Mouse (Mus musculus): Measurements from ENCODE around the gene Gli1. TPM values are rescaled to one million over a fixed set of nuclear protein-coding genes. Genes with fewer than 3 reads are reported as not detected.
"Not testable (repeated sequence)": the region's sequence is repeated elsewhere in the genome, so short reads cannot be mapped to it uniquely, and the experiment has no call there.

The Gli1 gene
- polyA plus RNA-seq, 1 experiment, result 15.2 TPM

DNA sequence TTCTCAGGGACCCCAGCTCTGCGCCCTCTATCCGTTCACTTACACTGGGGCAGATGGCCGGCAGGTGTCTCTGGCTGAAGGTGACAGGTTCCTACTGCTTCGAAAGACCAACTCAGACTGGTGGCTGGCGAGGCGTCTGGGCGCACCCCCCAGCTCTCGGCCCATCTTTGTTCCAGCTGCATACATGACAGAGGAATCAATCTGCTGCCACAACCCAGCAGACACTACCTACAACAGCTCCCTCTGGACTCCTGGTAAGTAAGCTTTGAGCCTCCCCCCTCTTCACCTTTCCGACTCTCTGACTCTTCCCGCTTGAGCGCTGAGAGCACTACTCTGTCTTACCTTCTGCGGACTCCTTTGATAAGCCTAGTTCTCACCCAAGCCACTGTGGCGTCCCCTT is 19.6 kb downstream of the Gli1 start:
- no peak for DNase-seq (ENCODE audit: low read depth)

DNA sequence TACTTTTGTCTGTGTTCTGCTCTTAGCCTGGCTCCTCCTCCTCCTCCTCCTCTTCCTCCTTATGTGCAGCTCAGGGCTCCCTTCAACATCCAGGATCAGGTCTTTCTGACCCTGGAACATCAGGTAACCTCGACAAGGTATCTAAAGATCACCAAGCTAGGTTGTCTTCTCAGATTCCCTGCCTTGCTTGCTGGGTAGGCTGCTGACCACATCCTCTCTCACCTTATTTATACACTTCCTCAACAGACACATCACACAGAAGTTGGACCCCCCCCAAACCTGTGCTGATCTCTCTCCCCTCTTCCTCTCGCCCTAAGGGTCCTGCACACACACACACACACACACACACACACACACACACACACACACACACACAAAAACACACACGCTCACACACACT is 20.2 kb downstream of the Gli1 start, which contains the start of gene Arhgap9:
Gene Arhgap9 (plus strand): TSS at position 344 of the 400 bp plus-strand sequence.
- DNase-seq (ENCODE audit: low read depth), result no peak

DNA sequence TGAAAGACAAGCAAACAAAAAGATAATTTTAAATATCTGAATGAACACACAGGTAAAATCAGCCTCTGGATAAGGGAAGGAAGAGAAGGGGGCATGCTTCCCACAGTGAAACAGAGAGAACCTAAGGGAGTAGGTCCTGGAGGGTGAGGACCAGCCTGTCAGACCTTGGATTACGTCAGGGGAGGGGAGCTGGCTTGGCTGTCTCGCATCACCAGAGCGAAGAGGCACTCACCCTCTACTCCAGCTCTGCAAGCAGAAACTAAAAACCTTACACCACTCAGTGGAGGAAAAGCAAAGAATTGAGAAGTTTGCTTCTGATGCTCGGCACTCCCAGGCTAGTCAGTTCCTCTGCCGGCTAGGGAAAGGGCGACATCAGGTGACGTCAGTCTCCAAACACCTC is 21.8 kb downstream of the Gli1 start:
- no peak for DNase-seq (ENCODE audit: low read depth)

DNA sequence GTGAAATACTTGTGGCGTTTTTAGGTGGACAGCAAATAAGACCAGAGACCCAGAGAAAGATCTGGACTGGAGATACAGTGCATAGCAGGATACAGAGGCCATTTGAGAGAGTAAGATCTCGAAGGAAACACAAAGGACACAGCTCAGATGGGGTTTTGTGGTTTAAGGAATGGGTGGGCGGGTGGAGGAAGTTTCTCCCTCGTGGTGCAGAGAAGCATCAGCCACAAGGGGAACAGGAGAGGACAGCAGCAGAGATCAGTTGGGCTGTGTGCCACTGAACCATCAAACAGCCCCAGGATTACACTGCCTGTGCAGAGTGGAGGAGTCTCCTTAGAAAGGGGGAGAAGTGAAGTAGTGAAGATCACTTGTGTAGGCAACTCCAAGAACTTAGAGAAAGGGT is 23.8 kb downstream of the Gli1 start:
- DNase-seq (ENCODE audit: low read depth), result no peak

DNA sequence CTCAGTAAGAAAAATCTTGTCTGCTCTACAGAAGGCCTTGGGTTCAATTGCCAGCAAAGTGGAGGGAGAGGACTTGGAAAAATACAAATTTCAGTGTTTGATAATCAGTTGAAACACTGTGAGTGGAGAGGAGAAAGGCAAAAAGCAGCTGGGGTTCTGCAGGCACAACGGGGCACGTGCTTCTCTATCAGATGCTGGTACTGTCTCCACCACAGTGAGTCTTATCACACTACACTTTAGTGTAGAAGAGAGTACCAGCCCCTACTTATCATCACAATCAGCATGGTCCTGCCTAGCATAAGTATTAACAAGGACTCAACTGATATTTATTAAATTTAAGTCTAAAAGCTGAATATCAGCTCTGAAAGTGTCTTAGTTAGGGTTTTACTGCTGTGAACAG is 24.5 kb downstream of the Gli1 start:
- DNase-seq (ENCODE audit: low read depth), result no peak

DNA sequence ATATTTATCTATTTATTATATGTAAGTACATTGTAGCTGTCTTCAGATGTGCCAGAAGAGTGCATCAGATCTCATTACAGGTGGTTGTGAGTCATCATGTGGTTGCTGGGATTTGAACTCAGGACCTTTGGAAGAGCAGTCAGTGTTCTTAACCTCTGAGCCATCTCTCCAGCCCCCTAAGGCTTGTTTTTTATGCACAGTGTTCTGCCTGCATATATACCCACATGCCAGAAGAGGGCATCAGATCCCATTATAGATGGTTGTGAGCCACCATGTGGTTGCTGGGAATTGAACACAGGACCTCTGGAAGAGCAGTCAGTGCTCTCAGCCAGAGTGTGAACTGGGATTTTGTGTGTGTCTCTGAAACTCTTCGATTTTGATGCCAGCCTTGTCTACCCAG is 26.8 kb downstream of the Gli1 start:
- not testable (repeated sequence) for DNase-seq (ENCODE audit: low read depth)

DNA sequence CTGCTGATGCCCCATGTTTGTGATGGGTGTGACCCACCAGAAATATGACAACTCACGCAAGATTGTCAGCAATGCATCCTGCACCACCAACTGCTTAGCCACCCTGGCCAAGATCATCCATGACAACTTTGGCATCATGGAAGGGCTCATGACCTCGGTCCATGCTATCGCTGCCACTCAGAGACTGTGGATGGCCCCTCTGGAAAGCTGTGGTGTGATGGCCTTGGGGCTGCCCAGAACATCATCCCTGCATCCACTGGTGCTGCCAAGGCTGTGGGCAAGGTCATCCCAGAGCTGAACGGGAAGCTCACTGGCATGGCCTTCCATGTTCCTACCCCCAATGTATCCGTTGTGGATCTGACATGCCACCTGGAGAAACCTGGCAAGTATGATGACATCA is 28.3 kb downstream of the Gli1 start:
- DNase-seq (ENCODE audit: low read depth), result not testable (repeated sequence)

DNA sequence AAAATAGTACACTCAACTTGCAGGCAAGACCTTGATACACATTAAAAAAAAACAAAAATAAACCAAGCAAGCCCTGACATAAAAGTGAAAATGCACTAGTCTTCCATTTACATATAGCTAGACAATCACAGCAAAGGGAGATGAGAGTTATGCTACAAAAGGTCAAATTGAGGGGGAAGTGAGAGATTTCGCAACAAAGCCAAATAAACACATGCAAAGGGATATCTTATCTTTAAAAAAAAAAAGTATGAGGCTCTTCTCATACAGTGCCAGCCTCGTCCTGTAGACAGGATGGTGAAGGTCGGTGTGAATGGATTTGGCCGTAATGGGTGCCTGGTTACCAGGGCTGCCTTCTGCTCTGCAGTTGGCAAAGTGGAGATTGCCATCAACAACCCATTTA is 28.9 kb downstream of the Gli1 start:
- DNase-seq (ENCODE audit: low read depth), result no peak

DNA sequence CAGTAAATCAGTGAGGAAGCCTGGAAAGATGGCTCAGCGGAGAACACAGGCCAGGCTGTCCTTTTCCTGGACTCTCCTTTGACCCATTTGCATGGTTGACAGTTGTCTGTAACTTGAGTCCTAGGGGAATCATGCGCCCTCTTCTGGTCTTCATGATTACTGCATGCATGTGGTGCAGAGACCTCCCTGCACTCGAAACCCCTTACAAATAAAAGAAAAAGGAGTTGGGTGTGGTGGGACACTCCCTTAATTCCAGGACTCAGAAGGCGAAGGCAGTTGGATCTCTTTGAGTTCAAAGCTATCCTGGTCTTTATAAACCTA is 29.5 kb downstream of the Gli1 start:
- DNase-seq (ENCODE audit: low read depth), result no peak

DNA sequence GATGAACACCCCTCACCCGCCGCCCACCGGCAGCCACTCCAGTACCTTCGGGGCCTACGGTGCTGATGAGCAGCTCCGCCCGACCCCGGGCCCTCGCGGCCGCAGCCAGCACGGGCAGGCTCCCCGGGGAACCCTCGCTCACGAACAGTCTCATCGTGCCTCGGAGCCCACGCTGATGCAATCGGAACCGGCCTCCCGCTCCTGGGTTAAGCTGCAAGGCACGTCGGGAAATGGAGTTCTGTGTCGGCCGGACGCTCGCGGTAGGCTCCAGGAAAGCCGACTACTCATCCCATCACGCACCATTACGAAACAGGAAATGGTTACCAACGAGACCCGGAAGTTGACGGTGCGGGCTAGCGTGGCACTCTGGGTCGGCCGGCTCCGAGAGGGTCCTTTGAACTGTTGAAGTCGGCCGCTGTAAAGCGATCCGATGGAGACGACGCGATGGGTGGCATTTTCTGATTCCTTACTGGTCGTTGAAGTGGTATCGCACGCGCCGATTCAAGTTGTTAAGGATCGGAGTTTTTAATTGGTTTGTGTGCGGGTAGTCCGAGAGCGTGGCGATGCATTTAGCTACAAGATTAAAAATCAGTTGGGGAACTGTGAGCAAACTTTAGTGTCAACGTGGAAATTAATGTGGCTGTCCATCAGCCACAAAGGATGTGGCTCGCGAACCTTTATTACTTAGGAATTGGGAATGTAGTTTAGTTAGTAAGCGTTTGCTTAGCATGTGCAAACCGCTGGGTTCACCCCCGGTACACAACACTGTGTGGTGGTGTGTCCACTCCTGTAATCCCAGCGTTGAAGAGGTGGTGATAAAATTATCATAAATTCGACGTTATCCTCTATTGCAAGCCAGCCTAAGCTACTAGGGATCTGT is 30.1 kb downstream of the Gli1 start, which contains the start of gene Mars:
Gene Mars (minus strand): TSS at position 311 of the 880 bp plus-strand sequence.
- DNase-seq (ENCODE audit: low read depth), result peak; percentile 73

DNA sequence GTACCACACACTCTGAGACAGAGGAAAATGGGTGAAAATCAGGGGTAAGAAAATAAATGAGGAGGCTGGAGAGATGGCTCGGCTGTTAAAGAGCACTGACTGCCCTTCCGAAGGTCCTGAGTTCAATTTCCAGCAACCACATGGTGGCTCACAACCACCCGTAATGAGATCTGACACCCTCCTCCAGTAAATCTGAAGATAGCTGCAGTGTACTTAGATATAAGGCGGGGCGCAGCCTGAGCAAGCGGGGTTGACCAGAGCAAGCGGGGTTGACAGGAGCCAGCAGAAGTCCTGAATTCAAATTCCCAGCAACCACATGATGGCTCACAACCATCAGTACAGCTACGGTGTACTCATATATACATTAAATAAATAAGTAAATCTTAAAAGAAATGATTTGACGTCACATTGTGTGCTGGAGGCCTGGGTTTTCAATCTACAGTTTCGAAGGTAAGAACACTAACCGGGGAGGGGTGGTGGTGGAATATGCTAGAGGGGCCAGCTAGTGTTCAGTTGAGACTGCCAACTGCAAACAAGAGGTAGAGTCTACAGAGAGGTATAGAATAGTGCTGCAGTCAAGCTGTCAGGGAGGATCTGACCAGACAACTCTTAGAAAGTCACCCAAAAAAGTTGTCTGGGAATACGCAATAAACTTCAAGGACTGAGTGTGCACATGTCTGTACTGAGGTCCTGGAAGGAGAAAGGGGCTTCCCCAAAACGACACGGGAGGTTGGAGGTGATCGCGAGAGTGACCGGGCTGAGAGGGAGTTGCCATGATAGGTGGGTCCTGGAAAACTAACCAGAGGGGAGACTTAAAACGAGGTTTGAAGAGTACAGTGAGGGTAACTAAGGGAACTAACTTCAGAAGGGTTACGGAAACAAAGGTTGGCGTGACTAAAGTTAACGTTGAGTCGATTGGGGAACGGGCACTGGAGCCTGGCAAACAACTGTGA is 31.0 kb downstream of the Gli1 start:
- DNase-seq (ENCODE audit: low read depth), result no peak

DNA sequence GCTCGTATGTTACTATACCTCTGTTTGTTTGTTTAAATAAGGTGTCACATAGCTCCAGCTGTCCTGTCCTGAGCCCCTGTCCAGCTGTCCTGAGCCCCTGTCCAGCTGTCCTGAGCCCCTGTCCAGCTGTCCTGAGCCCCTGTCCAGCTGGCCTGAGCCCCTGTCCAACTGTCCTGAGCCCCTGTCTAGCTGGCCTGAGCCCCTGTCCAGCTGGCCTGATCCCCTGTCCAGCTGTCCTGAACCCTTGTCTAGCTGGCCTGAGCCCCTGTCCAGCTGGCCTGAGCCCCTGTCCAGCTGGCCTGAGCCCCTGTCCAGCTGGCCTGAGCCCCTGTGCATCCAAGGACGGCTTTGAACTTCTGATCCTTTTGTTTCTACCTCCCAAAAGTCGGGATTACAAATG is 32.6 kb downstream of the Gli1 start:
- not testable (repeated sequence) for DNase-seq (ENCODE audit: low read depth)

DNA sequence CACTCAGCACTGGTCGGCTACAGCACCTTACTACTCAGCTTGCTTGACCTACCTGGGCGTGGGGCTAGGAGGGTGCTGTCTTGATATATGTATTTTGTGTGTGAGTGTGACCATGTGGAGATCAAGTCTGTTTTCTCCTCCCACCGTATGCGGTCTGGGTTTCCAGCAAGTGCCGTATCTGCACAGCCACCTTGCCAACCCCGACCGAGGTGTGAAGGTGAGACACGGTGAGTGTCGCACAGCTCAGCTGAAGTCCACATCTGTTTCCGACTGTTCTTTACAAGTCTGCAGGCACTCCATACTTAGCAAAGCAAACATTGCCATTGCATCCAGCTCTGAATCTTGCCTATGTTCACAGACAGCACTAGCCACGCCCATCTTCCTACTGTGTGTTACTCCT is 38.6 kb downstream of the Gli1 start:
- DNase-seq (ENCODE audit: low read depth), result no peak

DNA sequence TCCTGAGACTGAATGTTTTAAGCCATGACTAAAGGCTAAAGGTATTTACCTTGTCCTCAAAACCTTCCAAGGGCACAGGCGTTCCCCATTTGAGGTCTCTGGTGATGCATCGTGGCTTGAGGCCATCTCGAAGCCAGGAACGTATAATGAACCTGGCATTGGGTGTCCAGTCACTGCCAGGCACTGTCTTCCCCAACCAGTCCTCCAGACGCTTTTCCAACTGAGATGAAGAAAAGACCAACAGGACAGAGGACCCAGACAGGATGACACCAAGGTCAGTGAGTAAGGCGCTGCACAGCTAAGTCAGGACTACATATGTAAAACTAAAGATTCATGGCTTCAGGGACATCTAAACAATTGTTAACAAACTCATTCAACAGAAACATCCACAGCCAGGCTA is 41.4 kb downstream of the Gli1 start:
- no peak for DNase-seq (ENCODE audit: low read depth)

DNA sequence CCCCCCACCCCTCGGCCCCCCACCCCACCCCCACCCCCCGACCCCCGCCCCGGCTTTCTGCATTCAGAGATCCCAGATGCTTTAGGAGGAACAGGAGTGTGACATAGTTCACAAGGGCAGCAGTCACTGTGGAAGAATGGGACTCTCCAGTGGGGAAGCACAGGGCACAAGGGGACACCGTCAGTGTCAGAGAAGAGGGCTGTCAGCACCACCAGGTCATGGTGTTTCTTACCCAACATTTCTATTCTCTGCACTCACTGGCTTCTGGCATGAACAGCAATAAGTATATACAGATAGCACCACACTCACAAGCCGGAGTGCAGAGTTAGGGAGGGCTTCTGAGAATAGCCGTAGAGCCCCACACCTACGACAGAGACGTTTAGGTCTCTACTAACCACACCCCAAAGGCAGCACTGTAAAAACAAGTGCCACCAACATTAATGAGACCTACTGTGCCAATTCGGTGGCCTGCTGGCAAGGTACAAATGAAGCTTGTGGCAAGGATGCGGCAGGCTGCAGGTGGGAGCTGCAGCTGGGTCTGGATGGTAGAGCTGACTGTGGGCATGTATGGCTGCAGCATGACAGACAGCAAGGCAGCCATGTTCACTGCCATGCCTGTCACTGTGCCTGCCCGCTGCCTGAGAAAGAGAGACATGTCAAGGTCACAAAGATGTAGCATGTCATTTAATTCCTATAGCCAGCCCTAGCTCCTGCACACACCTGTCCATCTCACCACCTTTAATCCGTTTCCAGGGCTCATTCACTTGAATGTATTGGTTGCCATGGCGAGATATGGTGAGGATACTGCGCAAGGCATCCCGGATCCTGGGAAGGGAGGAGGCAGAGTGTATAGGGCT is 44.5 kb downstream of the Gli1 start:
- no peak for DNase-seq (ENCODE audit: low read depth)

DNA sequence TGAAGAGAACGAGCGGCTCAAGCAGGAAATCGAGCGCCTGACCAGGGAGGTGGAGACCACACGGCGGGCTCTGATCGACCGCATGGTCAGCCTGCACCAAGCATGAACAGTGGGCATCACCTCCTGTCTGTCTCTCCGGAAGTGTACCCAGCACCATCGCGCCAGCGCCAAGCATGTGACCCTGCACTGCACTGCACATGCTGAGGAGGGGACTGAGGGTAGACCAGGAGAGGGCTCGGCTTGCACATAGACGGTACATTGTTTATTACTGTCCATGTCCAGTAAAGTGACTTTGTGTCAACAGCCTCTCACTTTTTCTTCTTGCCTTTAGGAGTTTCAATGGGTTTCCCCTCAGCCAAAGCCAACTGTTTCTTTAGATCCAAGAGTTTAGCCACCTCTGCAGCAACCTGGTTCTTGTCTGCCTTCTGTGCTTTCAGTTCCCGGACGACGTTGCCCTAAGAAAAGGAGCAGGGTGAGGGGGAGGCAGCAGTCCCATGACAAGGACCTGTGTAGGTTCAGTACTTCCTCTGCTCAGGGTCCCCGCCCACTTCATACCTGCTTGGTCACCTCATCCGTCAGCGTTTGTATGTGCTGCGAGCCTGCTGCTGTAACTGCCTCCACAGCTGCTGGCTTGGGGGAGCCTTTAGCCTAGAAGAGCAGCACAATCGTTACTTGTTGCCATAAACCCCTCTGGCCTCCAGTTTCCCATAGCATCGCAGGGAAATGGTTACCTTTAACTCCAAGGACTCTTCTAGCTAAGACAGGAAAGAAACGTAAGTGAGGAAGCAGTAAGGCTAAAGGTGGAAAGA is 45.6 kb downstream of the Gli1 start:
- DNase-seq (ENCODE audit: low read depth), result no peak

DNA sequence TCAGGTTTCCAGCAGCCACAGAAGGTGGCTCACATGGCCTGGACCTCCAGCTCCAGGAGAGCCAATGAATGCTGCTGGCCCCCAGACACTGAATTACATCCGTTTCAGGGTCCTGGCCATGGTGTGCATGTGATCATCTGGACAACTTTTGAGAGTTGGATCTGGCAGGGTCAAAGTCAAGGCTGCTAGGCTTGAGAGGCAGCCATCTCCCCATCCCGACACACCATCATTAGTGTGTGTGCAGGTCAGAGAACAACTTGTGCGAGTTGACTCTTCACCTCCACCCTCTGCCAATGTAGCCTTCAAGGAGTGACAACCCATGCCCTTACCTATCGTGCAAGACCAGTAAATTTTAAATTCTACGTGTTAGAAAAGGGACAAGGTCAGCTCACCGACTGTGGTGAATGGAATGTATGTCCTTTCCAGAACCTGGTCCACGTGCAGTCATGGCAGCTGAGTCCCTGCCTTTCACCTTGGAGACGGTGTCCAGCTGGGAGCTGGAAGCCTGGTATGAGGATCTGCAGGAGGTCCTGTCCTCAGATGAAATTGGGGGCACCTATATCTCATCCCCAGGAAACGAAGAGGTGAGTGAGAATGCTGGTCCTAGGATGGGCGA is 46.8 kb downstream of the Gli1 start:
- no peak for DNase-seq (ENCODE audit: low read depth)

DNA sequence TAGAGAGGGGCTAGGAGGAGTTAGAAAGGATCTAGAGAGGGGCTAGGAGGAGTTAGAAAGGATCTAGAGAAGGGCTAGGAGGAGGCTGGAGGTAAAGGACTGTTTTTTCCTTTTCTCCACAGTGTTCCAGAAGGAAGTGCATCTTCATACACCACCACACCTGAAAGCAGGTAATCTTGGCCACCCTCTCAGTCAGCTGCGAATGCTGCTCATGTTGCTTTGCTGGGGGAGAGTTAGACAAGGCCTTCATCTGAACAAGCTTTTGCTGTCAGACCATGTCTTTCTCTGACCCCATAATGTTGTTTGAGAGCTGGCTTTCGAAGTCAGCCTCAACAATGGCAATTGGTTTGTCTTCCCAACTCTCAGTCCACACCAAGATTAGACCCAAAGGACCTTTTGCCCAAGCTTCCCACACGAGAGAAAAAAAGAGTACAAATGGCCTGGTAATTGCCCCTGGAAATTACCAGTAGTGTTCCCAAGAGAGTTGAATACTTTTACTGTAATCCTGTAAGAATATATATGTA is 48.1 kb downstream of the Gli1 start:
- no peak for DNase-seq (ENCODE audit: low read depth)

DNA sequence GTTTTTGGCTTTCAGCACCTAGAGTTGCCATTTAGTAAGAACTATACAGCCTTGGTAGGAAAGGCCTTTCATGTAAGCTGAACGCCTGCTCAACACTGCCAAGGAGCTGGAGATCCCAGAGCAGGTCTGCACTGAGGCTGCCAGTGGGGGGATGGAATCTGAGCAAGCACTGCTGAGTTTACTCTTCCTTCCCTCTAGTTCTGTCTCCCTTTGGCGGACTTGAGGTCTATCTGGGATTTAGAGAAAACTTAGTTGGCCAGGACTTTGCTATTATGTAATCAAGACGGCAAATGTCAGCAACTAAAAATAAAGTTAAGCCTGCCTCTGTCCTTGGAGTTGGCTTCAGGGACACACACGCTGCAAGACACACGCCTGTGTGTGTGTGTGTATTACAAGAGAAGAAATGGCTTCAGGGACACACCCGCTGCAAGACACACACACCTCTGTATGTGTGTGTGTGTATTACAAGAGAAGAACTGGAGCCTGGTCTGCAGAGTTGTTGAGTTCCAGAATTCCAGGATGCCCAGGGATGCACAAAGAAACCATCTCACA is 48.7 kb downstream of the Gli1 start:
- peak; percentile 46 for DNase-seq (ENCODE audit: low read depth)

Measured in gonadal fat pad, adult 2 months (tissue).